Mouse (Mus musculus): Measurements from ENCODE around the gene Paqr8.

Paqr8 gene

GRCm38 (mm10) chr1:20973389-20973788, 83.0 kb downstream of the Paqr8 start:
- no peak for DNase-seq (ENCODE audit: low spot score)

GRCm38 (mm10) chr1:20974341-20975135, 84.1 kb downstream of the Paqr8 start:
- no peak for DNase-seq (ENCODE audit: low spot score)

GRCm38 (mm10) chr1:20980553-20980952, 90.1 kb downstream of the Paqr8 start:
- DNase-seq (ENCODE audit: low spot score), result no peak

- no peak for DNase-seq (ENCODE audit: low spot score)
Measured at GRCm38 (mm10) chr1:20981764-20982163, 91.4 kb downstream of the Paqr8 start.

- DNase-seq (ENCODE audit: low spot score), result no peak
Measured at GRCm38 (mm10) chr1:20984103-20984502, 93.7 kb downstream of the Paqr8 start.

- no peak for DNase-seq (ENCODE audit: low spot score)
Measured at GRCm38 (mm10) chr1:20984582-20984981, 94.2 kb downstream of the Paqr8 start.

- no peak for DNase-seq (ENCODE audit: low spot score)
Measured at GRCm38 (mm10) chr1:20986378-20987056, 96.1 kb downstream of the Paqr8 start.

All from spleen, adult 12 weeks (tissue).